Mouse (Mus musculus): ENCODE results near the gene Diablo.

Diablo gene

DNA sequence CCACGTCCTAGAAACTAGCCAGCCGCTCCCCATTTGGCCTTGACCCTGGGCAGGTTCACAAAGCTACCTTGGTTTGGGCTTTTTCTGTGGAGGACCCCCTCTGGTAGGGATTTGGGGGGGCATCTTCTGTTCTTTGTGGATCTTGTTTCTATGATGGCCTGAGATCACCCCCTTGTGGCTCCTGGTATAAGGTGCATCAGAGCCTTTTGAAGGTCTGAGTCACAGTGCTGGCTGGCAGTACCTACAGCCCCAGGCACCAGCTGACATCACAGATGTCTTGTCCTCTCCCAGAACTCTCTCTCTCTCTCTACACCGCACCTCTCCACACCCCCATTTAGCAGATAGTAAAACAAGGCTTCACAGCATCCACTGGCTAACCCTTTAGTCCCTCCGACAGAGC is 24.3 kb downstream of the Diablo start:
- peak; percentile 39 for DNase-seq

DNA sequence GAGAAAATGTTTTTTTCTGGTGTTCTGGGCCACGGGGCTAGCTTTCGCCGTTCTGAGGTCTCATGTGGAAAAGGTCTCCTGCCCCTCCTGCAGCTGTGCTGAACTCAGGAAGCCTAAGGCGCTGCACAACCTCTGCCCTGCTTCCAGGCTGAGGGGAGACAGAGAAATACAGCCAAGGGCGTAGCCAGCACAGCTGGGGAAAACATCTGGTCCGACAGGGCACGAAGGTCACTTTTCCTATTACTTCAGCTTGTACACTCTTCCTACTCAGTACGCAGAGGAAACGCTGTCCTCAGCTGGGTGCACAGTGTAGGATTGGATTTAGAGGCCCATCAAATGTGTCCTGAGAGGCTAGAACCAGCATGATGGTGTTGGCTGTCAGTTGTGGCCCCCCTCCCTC is 34.0 kb downstream of the Diablo start:
- no peak for DNase-seq

DNA sequence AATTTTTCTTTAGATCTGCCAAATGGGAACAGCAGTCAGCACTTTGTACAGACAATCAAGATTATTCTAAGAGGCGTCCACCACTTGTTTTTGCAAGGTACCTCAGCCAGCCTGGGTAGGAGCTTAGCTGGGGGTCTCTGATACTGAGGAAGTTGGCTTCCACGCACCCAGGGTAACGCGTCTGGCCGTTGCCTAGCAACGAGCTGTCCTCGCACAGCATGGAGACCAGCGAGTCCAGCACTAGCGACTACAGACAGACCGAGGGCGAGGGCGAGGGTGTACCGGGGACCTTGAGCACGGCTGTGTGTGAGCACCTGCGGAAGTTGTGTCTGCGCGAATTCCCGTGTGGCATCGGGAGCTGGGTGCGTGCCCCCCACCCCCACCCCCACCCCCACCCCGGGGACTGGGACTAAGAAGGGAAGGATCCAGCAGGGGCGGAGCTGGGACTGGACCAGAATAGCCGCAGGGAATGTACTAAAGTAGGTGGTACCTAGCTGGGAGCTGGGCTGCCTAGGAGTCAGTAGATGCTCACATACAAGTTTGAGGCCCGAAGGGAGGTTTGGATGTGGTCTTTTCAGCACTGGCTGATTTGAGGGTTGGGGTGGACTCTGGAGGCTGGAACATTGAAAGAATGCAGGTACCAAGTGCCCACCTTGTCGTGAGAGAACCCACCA is 34.7 kb downstream of the Diablo start, which contains the start of the genes Lrrc43 and Il31:
TSS of gene Lrrc43 (plus strand) at position 194 of the 674 bp plus-strand sequence.
TSS of gene Il31 (minus strand) at position 378 of the 674 bp plus-strand sequence.
- no peak for DNase-seq

DNA sequence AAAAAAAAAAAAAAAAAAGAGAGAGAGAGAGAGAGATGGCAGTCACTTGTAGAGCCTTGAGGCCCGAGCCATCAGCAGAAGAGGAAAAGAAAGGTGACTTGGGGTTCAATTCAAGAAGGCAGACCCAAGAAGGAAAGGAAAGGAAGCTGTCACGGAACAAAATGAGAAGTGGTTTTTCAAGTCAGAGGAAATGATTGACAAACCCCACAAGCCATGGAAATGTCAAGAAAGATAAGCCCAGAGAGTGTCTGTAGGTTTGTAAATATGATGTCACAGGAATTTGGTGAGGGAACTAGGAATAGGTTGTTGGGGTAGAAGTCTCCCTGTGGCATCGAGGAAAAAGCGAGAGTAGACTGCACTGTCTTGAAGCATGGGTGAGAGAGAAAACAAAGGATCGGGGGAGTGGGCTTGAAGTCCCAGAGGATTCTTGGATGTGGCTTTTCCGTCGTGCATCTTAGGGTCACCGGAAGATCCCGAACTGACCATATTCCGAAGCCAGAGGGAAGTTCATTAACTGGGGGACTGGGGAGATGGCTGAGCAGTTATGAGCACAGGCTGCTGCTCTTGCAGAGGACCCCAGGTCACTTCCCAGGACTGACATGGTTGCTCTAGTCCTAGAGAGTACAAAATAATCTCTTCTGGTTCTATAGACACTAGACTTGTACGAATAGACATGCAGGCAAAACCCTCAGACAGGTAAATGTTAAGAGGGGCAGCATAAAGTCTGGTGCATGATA is 36.1 kb downstream of the Diablo start:
- DNase-seq: no peak

DNA sequence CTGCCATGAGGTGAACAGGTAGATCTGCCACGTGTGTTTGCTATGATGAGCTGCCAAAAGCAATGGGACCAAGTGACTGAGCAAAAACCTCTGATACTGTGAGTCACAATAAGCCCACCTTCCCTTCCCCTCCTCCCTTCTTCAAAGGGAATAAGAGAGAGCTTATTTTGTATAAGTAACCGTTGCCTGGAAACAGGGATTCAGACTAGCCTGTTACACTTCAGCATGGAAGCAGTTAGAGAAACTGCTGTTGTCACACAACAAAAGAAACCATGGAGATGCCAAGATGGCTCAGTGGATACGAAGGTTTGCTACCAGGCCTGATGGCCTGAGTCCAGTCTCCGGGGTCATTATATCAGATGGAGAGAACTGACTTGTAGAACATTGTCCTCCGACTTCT is 50.2 kb downstream of the Diablo start:
- no peak for DNase-seq

DNA sequence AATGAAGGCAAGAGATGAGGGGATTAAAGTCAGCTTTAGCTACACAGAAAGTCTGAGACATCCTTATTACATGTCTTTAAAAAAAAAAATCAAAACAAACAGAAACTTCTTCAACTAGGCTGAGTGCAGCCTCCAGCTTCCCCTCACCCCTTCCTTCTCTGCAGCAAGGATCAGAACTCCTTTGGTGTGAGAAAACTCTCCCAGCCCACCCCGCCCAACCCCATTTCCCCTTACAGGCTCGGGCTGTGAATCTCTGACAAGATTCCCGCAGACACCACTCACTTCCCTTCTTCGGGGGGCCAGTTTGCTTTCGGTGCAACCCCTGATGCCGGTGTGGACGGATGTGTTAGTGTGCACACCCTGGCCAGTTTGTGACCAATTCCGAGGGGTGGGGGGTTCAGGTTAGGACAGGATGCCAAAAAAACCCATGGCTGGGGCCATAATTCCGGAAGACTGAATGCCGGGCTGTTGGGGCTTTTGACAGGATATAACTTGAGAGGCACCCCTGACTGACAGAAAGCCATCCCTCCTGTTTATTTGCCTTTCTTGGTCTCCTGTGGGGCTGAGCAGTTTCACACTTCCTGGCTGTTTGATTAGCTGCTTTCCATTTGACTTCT is 53.1 kb downstream of the Diablo start:
- no peak for DNase-seq

DNA sequence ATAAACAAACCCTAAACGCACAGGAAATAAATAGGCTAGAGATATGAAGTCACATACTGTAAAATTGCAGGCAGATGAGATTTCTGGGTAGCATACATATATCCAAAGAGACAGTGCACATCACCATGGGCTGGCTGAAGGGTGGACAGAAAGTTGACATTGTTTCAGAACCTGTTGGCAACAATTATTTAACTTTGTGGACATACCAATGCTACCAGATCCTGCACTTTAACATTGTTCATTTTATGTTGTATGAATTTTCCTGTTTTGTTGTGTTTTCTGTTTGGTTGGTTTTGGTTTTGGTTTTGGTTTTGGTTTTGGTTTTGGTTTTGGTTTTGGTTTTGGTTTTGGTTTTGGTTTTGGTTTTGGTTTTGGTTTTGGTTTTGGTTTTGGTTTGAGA is 59.3 kb downstream of the Diablo start:
- no peak for DNase-seq

DNA sequence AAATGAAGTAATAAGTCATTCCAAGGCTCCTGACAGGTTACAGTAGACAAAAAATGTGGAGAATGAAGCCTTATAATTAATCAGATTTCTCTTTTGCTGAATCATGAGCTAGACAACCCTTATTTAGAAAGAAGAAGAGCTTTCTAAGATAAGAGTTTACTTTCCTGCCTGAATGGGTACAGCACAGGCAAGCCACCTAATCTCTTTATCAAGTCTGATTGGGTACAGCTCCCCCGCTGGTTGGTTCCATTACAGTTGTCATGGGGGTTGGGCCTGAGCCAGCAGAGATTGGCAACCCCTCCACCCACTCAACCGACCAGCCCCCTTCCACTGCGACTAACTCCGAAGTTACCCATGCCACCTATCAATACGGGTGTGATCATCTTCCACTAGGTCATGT is 62.6 kb downstream of the Diablo start:
- DNase-seq: no peak

All from lung, postnatal 36 days (tissue).